Mouse (Mus musculus) hindbrain, postnatal 0 days (tissue): ENCODE results near the gene Meis1. TPM values are rescaled to one million over a fixed set of nuclear protein-coding genes. Genes with fewer than 3 reads are reported as not detected.

Experiments used
- ATAC-seq: fragments of 200-750 bp; cut with Nextera tagmentation; 2 replicates; pipeline ENCODE4 v1.8.0; 2017; ENCODE audit warnings: mild to moderate bottlenecking, moderate TSS enrichment, moderate library complexity
- DNase-seq: peaks from one replicate; pipeline ENCODE4 v3.0.0-alpha.2; 2015; ENCODE audit warnings: low spot score
- H3K27ac ChIP-seq: fragments of 300-500 bp; sonication (generic); 2 replicates; pipeline ENCODE4 v1.5.1; 2014; ENCODE audit warnings: mild to moderate bottlenecking
- H3K27me3 ChIP-seq: fragments of 300-500 bp; sonication (generic); 2 replicates; pipeline ENCODE4 v1.6.1; 2014; ENCODE audit warnings: low read length, mixed read lengths; ENCODE audit not compliant: insufficient read depth
- H3K36me3 ChIP-seq: fragments of 300-500 bp; sonication (generic); 2 replicates; pipeline ENCODE4 v1.6.1; 2014; ENCODE audit warnings: low read length, mixed read lengths; ENCODE audit not compliant: insufficient read depth
- H3K4me1 ChIP-seq: fragments of 300-500 bp; sonication (generic); 2 replicates; pipeline ENCODE4 v1.6.1; 2014; ENCODE audit warnings: antibody characterized with exemption, low read length, mixed read lengths; ENCODE audit not compliant: insufficient read depth
- H3K4me2 ChIP-seq: fragments of 300-500 bp; sonication (generic); 2 replicates; pipeline ENCODE4 v1.6.1; 2014; ENCODE audit warnings: low read depth, mild to moderate bottlenecking, low read length, moderate library complexity, mixed read lengths
- H3K4me3 ChIP-seq: fragments of 300-500 bp; sonication (generic); 2 replicates; pipeline ENCODE4 v1.5.1; 2014; ENCODE audit warnings: low read length
- H3K9ac ChIP-seq: fragments of 300-500 bp; sonication (generic); replicated peaks from 2 replicates; pipeline ENCODE4 v1.6.1; 2014; ENCODE audit warnings: mild to moderate bottlenecking, low read length, moderate library complexity, mixed read lengths
- H3K9me3 ChIP-seq: fragments of 300-500 bp; sonication (generic); 2 replicates; pipeline ENCODE4 v1.6.1; 2016; ENCODE audit warnings: low read length, mixed read lengths
- CTCF ChIP-seq: IDR thresholded peaks from 2 replicates; pipeline ENCODE4 v1.5.1; 2016; ENCODE audit warnings: antibody characterized with exemption, control low read depth, low read depth
- WGBS: fragments of 180-500 bp; shearing (Covaris S2); extraction: QIAGEN DNeasy Blood & Tissue Kit; methylation state at CpG from one replicate; pipeline ENCODE4 v1.1.7; 2014; 5-methylcytosine and 5-hydroxymethylcytosine counted together
- polyA plus RNA-seq: library from polyadenylated mRNA; unstranded; fragments of >200 nt; fragmentation: Nextera tagmentation; extraction: Ambion mirVana; gene quantifications from 2 replicates; pipeline ENCODE4 v1.2.1, GENCODE M21; 2015
- total RNA-seq: library from RNA; depleted of rRNA; stranded (reverse); fragments of >200 nt; gene quantifications from 2 replicates; pipeline ENCODE4 v1.2.3, GENCODE M21; 2014

The Meis1 gene
- total and polyA plus RNA-seq, 2 experiments from 2014 or later = 99.4 to 112 TPM

- Histone ChIP-seq H3K27me3 (no peaks in the 10 kb centered on the region), H3K9me3 (no peaks in the 10 kb centered on the region), H3K27ac (no peak overlapping the region), H3K36me3 (no peaks in the 10 kb centered on the region), H3K4me2 (no peak overlapping the region), H3K9ac (no peak overlapping the region), H3K4me3 (no peak overlapping the region), H3K4me1 (peaks cover 11% of the 10 kb centered on the region)
- ATAC-seq = no peak
- no peak for TF ChIP-seq CTCF
- WGBS = 33% methylated on average over 1 of the region's 1 CpGs
- DNase-seq = no peak
Measured at GRCm38 (mm10) chr11:18913251-18913650, 105.5 kb downstream of the Meis1 start.

GRCm38 (mm10) chr11:18912311-18913019 lies 106.3 kb downstream of the Meis1 start:
- Histone ChIP-seq H3K4me2 (no peak overlapping the region), H3K9ac (no peak overlapping the region), H3K27me3 (no peaks in the 10 kb centered on the region), H3K27ac (no peak overlapping the region), H3K4me3 (no peak overlapping the region), H3K4me1 (peaks cover 7% of the 10 kb centered on the region), H3K36me3 (no peaks in the 10 kb centered on the region), H3K9me3 (no peaks in the 10 kb centered on the region)
- ATAC-seq (no peak), DNase-seq (no peak)
- no peak for TF ChIP-seq CTCF
- WGBS = 44% methylated on average over 6 of the region's 6 CpGs

GRCm38 (mm10) chr11:18906866-18907265 lies 111.9 kb downstream of the Meis1 start:
- TF ChIP-seq CTCF = no peak
- ATAC-seq (no peak), DNase-seq (no peak)
- no peak overlapping the region for H3K27ac ChIP-seq
- H3K36me3 ChIP-seq = no peaks in the 10 kb centered on the region
- H3K4me1 ChIP-seq = no peaks in the 10 kb centered on the region; the same call in 1 of the 2 replicates
- H3K4me2 ChIP-seq = no peak overlapping the region
- H3K4me3 ChIP-seq = no peak overlapping the region
- 52% methylated on average over 3 of the region's 3 CpGs for WGBS
- H3K9ac ChIP-seq = no peak overlapping the region
- no peaks in the 10 kb centered on the region for H3K27me3 ChIP-seq
- no peaks in the 10 kb centered on the region for H3K9me3 ChIP-seq

GRCm38 (mm10) chr11:18905431-18905830 lies 113.4 kb downstream of the Meis1 start:
- DNase-seq = no peak
- no peak overlapping the region for H3K4me3 ChIP-seq
- H3K36me3 ChIP-seq = no peaks in the 10 kb centered on the region
- H3K4me2 ChIP-seq = no peak overlapping the region
- no peaks in the 10 kb centered on the region for H3K9me3 ChIP-seq
- 33% methylated on average over 1 of the region's 1 CpGs for WGBS
- no peak for ATAC-seq
- no peak overlapping the region for H3K9ac ChIP-seq
- H3K4me1 ChIP-seq = no peaks in the 10 kb centered on the region
- no peak overlapping the region for H3K27ac ChIP-seq
- no peak for TF ChIP-seq CTCF
- no peaks in the 10 kb centered on the region for H3K27me3 ChIP-seq

GRCm38 (mm10) chr11:18904880-18905279 lies 113.9 kb downstream of the Meis1 start:
- Histone ChIP-seq H3K9ac (no peak overlapping the region), H3K36me3 (no peaks in the 10 kb centered on the region), H3K27me3 (no peaks in the 10 kb centered on the region), H3K4me1 (no peaks in the 10 kb centered on the region), H3K4me3 (no peak overlapping the region), H3K27ac (no peak overlapping the region), H3K9me3 (no peaks in the 10 kb centered on the region), H3K4me2 (no peak overlapping the region)
- 70% methylated on average over 1 of the region's 1 CpGs for WGBS
- TF ChIP-seq CTCF = no peak
- no peak for ATAC-seq
- DNase-seq = no peak

- no peak for DNase-seq
- no peak overlapping the region for H3K9ac ChIP-seq
- ATAC-seq = no peak
- H3K27me3 ChIP-seq = no peaks in the 10 kb centered on the region
- H3K36me3 ChIP-seq = no peaks in the 10 kb centered on the region
- no peak overlapping the region for H3K4me3 ChIP-seq
- no peak for TF ChIP-seq CTCF
- no peaks in the 10 kb centered on the region for H3K4me1 ChIP-seq
- no peak overlapping the region for H3K27ac ChIP-seq
- no peak overlapping the region for H3K4me2 ChIP-seq
- no peaks in the 10 kb centered on the region for H3K9me3 ChIP-seq
- 87% methylated on average over 5 of the region's 5 CpGs for WGBS
Measured at GRCm38 (mm10) chr11:18904285-18904684, 114.5 kb downstream of the Meis1 start.

- Histone ChIP-seq H3K9me3 (no peaks in the 10 kb centered on the region), H3K36me3 (no peaks in the 10 kb centered on the region), H3K27ac (no peak overlapping the region), H3K9ac (no peak overlapping the region), H3K4me3 (no peak overlapping the region), H3K4me1 (no peaks in the 10 kb centered on the region), H3K27me3 (no peaks in the 10 kb centered on the region), H3K4me2 (no peak overlapping the region)
- no peak for TF ChIP-seq CTCF
- no peak for DNase-seq
- no peak for ATAC-seq
- 55% methylated on average over 2 of the region's 2 CpGs for WGBS
Measured at GRCm38 (mm10) chr11:18900489-18900888, 118.3 kb downstream of the Meis1 start.
